Mouse (Mus musculus) CH12.LX (cell line): Measurements from ENCODE around the gene Vti1a. TPM values are rescaled to one million over a fixed set of nuclear protein-coding genes. Genes with fewer than 3 reads are reported as not detected.
A peak's percentile ranks its signal among the peaks of the same experiment; 100 is the strongest.

ENCODE experiments used
- DNase-seq: peaks from one replicate; pipeline ENCODE4 v3.0.0-alpha.2; 2013; ENCODE audit errors: extremely low read depth
- H3K27ac ChIP-seq: 2 replicates; pipeline ENCODE4 v1.5.1; 2012; ENCODE audit warnings: low read depth, mild to moderate bottlenecking, control low read depth, moderate library complexity; ENCODE audit not compliant: insufficient read depth
- H3K27me3 ChIP-seq: replicated peaks from 2 replicates; pipeline ENCODE3; 2012; ENCODE audit warnings: inconsistent platforms
- H3K36me3 ChIP-seq, 2 experiments: replicated peaks in 1 of 2; 2 replicates each; pipeline versions ENCODE3 to v1.6.1; 2012; ENCODE audit warnings: inconsistent platforms in 1 of 2, low read length in 1 of 2, mild to moderate bottlenecking in 1 of 2, mixed read lengths in 1 of 2, moderate library complexity in 1 of 2; ENCODE audit not compliant: control insufficient read depth in 1 of 2, insufficient read depth in 1 of 2
- H3K4me1 ChIP-seq, 2 experiments: 2 replicates each; pipeline ENCODE4 v1.6.1; 2012; ENCODE audit warnings: inconsistent platforms in 1 of 2, moderate library complexity in 1 of 2; ENCODE audit not compliant: insufficient read depth in 2 of 2, control insufficient read depth in 1 of 2
- H3K4me2 ChIP-seq: 2 replicates; pipeline ENCODE4 v1.6.1; 2012; ENCODE audit warnings: low read depth, mild to moderate bottlenecking, control low read depth; ENCODE audit not compliant: poor library complexity, insufficient read depth, severe bottlenecking
- H3K4me3 ChIP-seq, 3 experiments: fragments of 150-350 bp in 1 of 3; sonication (generic) in 1 of 3; replicated peaks in 1 of 3; 2 replicates each; pipeline versions ENCODE3 to v1.5.1; 2011 to 2012; ENCODE audit warnings: low read depth in 2 of 3, low read length in 2 of 3, mild to moderate bottlenecking in 2 of 3, moderate library complexity in 2 of 3, control low read depth in 1 of 3, improper control_type of control experiment in 1 of 3, inconsistent platforms in 1 of 3, mixed read lengths in 1 of 3; ENCODE audit not compliant: poor library complexity in 1 of 3
- H3K79me2 ChIP-seq: replicated peaks from 2 replicates; pipeline ENCODE4 v1.6.1; 2012; ENCODE audit warnings: mild to moderate bottlenecking, moderate library complexity; ENCODE audit not compliant: control insufficient read depth, poor library complexity, insufficient read depth, severe bottlenecking; ENCODE audit errors: extremely low read depth
- H3K9ac ChIP-seq: 2 replicates; pipeline ENCODE4 v1.6.1; 2012; ENCODE audit warnings: low read depth, mild to moderate bottlenecking, control low read depth, moderate library complexity; ENCODE audit not compliant: insufficient read depth
- H3K9me3 ChIP-seq: replicated peaks from 2 replicates; pipeline ENCODE3; 2012; ENCODE audit warnings: low read length, inconsistent platforms, mixed read lengths
- BHLHE40 ChIP-seq: IDR thresholded peaks from 2 replicates; pipeline ENCODE4 v1.6.1; 2011; ENCODE audit warnings: mild to moderate bottlenecking, low read depth, low read length, improper control_type of control experiment
- CHD2 ChIP-seq: IDR thresholded peaks from 2 replicates; pipeline ENCODE4 v1.6.1; 2011; ENCODE audit warnings: low read length, improper control_type of control experiment
- CTCF ChIP-seq, 2 experiments: IDR thresholded peaks in 1 of 2; conservative IDR thresholded peaks in 1 of 2; 2 replicates each; pipeline ENCODE4 v1.5.1; 2011 to 2012; ENCODE audit warnings: low read depth in 2 of 2, low read length in 2 of 2, improper control_type of control experiment in 1 of 2, inconsistent platforms in 1 of 2, mild to moderate bottlenecking in 1 of 2, moderate library complexity in 1 of 2
- E2F4 ChIP-seq: IDR thresholded peaks from 2 replicates; pipeline ENCODE4 v1.6.1; 2011; ENCODE audit warnings: low read depth, low read length, improper control_type of control experiment; ENCODE audit not compliant: insufficient replicate concordance
- ELF1 ChIP-seq: IDR thresholded peaks from 2 replicates; pipeline ENCODE4 v1.6.1; 2014; ENCODE audit warnings: low read depth, mild to moderate bottlenecking, inconsistent platforms, low read length, improper control_type of control experiment
- EP300 ChIP-seq: IDR thresholded peaks from 2 replicates; pipeline ENCODE4 v1.6.1; 2011; ENCODE audit warnings: low read length, improper control_type of control experiment
- ETS1 ChIP-seq: conservative IDR thresholded peaks from 2 replicates; pipeline ENCODE4 v1.6.1; 2012; ENCODE audit warnings: low read depth, mild to moderate bottlenecking, inconsistent platforms, low read length, improper control_type of control experiment, moderate library complexity
- HCFC1 ChIP-seq: IDR thresholded peaks from 2 replicates; pipeline ENCODE4 v1.6.1; 2012; ENCODE audit warnings: low read depth, mild to moderate bottlenecking, inconsistent platforms, low read length, improper control_type of control experiment
- IRF4 ChIP-seq: IDR thresholded peaks from 2 replicates; pipeline ENCODE4 v1.6.1; 2014; ENCODE audit warnings: low read depth, mild to moderate bottlenecking, inconsistent platforms, low read length, improper control_type of control experiment
- JUN ChIP-seq: IDR thresholded peaks from 2 replicates; pipeline ENCODE4 v1.6.1; 2011; ENCODE audit warnings: low read depth, mild to moderate bottlenecking, low read length, improper control_type of control experiment, moderate library complexity; ENCODE audit not compliant: insufficient read depth
- JUND ChIP-seq: conservative IDR thresholded peaks from 2 replicates; pipeline ENCODE4 v1.6.1; 2011; ENCODE audit warnings: low read depth, low read length, improper control_type of control experiment
- KAT2A ChIP-seq: IDR thresholded peaks from 2 replicates; pipeline ENCODE4 v1.6.1; 2012; ENCODE audit warnings: low read length, improper control_type of control experiment, inconsistent platforms; ENCODE audit not compliant: insufficient replicate concordance
- MAFK ChIP-seq: IDR thresholded peaks from 2 replicates; pipeline ENCODE4 v1.6.1; 2011; ENCODE audit warnings: low read length, improper control_type of control experiment; ENCODE audit not compliant: insufficient replicate concordance
- MAX ChIP-seq: IDR thresholded peaks from 2 replicates; pipeline ENCODE4 v1.6.1; 2011; ENCODE audit warnings: low read length, improper control_type of control experiment
- MAZ ChIP-seq: IDR thresholded peaks from 2 replicates; pipeline ENCODE4 v1.6.1; 2012; ENCODE audit warnings: low read depth, mild to moderate bottlenecking, inconsistent platforms, low read length, improper control_type of control experiment, moderate library complexity
- MEF2A ChIP-seq: IDR thresholded peaks from 2 replicates; pipeline ENCODE4 v1.6.1; 2014; ENCODE audit warnings: low read depth, mild to moderate bottlenecking, inconsistent platforms, low read length, improper control_type of control experiment, borderline replicate concordance
- MXI1 ChIP-seq: IDR thresholded peaks from 2 replicates; pipeline ENCODE4 v1.6.1; 2011; ENCODE audit warnings: mild to moderate bottlenecking, low read depth, low read length, improper control_type of control experiment
- MYC ChIP-seq: IDR thresholded peaks from 2 replicates; pipeline ENCODE4 v1.6.1; 2011; ENCODE audit warnings: low read depth, mild to moderate bottlenecking, improper control_type of control experiment, low read length
- PAX5 ChIP-seq: IDR thresholded peaks from 2 replicates; pipeline ENCODE4 v1.6.1; 2012; ENCODE audit warnings: low read length, inconsistent platforms, mixed read lengths
- POLR2A ChIP-seq: IDR thresholded peaks from 2 replicates; pipeline ENCODE4 v1.6.1; 2011; ENCODE audit warnings: low read depth, mild to moderate bottlenecking, improper control_type of control experiment, low read length
- RCOR1 ChIP-seq: conservative IDR thresholded peaks from 2 replicates; pipeline ENCODE4 v1.6.1; 2012; ENCODE audit warnings: low read depth, mild to moderate bottlenecking, inconsistent platforms, low read length, improper control_type of control experiment
- SIN3A ChIP-seq: IDR thresholded peaks from 2 replicates; pipeline ENCODE4 v1.6.1; 2012; ENCODE audit warnings: low read length, improper control_type of control experiment, inconsistent platforms
- SMC3 ChIP-seq: IDR thresholded peaks from 2 replicates; pipeline ENCODE4 v1.6.1; 2011; ENCODE audit warnings: low read depth, low read length, improper control_type of control experiment
- TCF12 ChIP-seq: IDR thresholded peaks from 2 replicates; pipeline ENCODE4 v1.6.1; 2014; ENCODE audit warnings: low read depth, mild to moderate bottlenecking, inconsistent platforms, low read length, improper control_type of control experiment
- UBTF ChIP-seq: IDR thresholded peaks from 2 replicates; pipeline ENCODE4 v1.6.1; 2012; ENCODE audit warnings: low read depth, mild to moderate bottlenecking, inconsistent platforms, low read length, improper control_type of control experiment, moderate library complexity
- USF1 ChIP-seq: IDR thresholded peaks from 2 replicates; pipeline ENCODE4 v1.6.1; 2014; ENCODE audit warnings: low read depth, mild to moderate bottlenecking, inconsistent platforms, low read length, improper control_type of control experiment
- USF2 ChIP-seq: conservative IDR thresholded peaks from 2 replicates; pipeline ENCODE4 v1.6.1; 2011; ENCODE audit warnings: low read depth, low read length, improper control_type of control experiment
- ZMIZ1 ChIP-seq: IDR thresholded peaks from 2 replicates; pipeline ENCODE4 v1.6.1; 2012; ENCODE audit warnings: low read depth, mild to moderate bottlenecking, inconsistent platforms, low read length, improper control_type of control experiment
- ZNF384 ChIP-seq: IDR thresholded peaks from 2 replicates; pipeline ENCODE4 v1.6.1; 2012; ENCODE audit warnings: low read depth, low read length, improper control_type of control experiment, inconsistent platforms
- dilution Hi-C: fragments of 300-500 bp; cut with MboI; formaldehyde crosslinking; loops from 2 replicates; pipeline ENCODE4 v1.14.3; 2020; ENCODE audit warnings: low sequenced_read_pairs; ENCODE audit not compliant: extremely low pct_unique_long_range_greater_than_20kb, extremely low pct_ligation_motif_present
- in situ Hi-C: fragments of 300-500 bp; cut with MboI; formaldehyde crosslinking; loops from 3 replicates; pipeline ENCODE4 v1.14.3; 2019; ENCODE audit warnings: low sequenced_read_pairs, low pct_ligation_motif_present, low pct_unique_long_range_greater_than_20kb, mixed read lengths
- polyA plus RNA-seq: library from polyadenylated mRNA; unstranded; fragments of >175 nt; gene quantifications from 2 replicates; pipeline ENCODE4 v1.2.1, GENCODE M21; 2012; ENCODE audit warnings: low read depth; ENCODE audit not compliant: insufficient read length
- total RNA-seq, 2 experiments: library from RNA; depleted of rRNA; stranded (reverse); fragments of 300-350 nt in 1 of 2; fragments of >200 nt in 1 of 2; gene quantifications; 2 replicates each; pipeline ENCODE4 v1.2.3; 2012 to 2014

The Vti1a gene
- total and polyA plus RNA-seq, 3 experiments: 22.3 to 27.6 (median 23.5) TPM

- H3K79me2 ChIP-seq: no peaks in the 10 kb centered on the region
- no peaks in the 10 kb centered on the region for H3K36me3 ChIP-seq
- dilution Hi-C loops (no loop called here), in situ Hi-C loops (no loop called here)
- TF ChIP-seq ZNF384 (no peak), JUND (no peak), POLR2A (no peak), USF2 (no peak)
- no peak overlapping the region for H3K9ac ChIP-seq
- DNase-seq: no peak
- H3K4me3 ChIP-seq: no peak overlapping the region
- H3K9me3 ChIP-seq: peaks cover 3% of the 10 kb centered on the region
- H3K4me1 ChIP-seq: peaks cover 3 to 24% of the 10 kb centered on the region in 2 experiments
- H3K27me3 ChIP-seq: peaks cover 30% of the 10 kb centered on the region
- no peak overlapping the region for H3K4me2 ChIP-seq
- H3K27ac ChIP-seq: no peak overlapping the region
These were observed 326.3 kb downstream of the Vti1a start for GRCm38 (mm10) chr19:55642361-55642760.

DNA sequence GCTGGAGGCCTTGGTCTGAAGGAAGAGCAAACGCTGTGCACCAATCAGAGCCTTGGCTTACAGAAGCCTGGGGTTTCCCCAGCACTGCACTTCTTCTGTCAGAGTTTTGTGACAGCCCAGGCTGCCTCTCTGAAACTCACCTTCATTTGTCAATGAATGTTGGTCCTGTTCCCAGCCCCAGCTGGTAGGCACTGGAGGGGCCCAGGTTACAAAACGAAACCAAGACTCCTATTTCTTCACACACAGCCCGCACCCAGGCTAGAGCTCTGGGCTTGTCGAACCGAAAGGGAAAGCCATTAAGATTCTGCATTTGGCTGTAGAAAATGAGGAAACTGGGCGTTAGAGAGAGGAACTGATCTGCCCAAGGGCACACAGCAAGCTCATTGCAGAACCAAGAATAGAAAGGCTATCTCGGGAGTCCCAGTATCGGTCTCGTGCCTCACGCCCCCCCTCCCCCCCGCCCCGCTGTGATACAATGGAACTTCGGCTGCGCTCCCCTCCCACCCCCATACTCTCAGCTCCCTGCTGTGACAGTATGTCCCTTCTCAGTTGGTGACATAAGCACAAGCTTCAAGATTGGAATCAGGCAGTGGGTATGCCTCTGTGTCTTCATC is 327.3 kb downstream of the Vti1a start:
- in situ Hi-C loops (no loop called here), dilution Hi-C loops (no loop called here)
- Histone ChIP-seq H3K27ac (peak overlapping the region; percentile 8; the same call in 1 of the 2 replicates), H3K9ac (no peak overlapping the region), H3K4me1 (peaks cover 3 to 24% of the 10 kb centered on the region in 2 experiments), H3K4me3 (peak overlapping the region; percentile 18 to 40 (median 18)), H3K36me3 (no peaks in the 10 kb centered on the region), H3K79me2 (no peaks in the 10 kb centered on the region), H3K4me2 (peak overlapping the region; percentile 69), H3K27me3 (peaks cover 39% of the 10 kb centered on the region), H3K9me3 (peaks cover 3% of the 10 kb centered on the region)
- peak; percentile 93 for DNase-seq
- TF ChIP-seq MEF2A: peak; percentile 98
- TF ChIP-seq RCOR1: peak; percentile 47
- no peak for TF ChIP-seq CTCF (conservative IDR thresholded peaks at IDR 0.05 in 1 of 2, IDR thresholded peaks at IDR 0.05 in 1 of 2; ENCODE audit: low read depth in 2 of 2, low read length in 2 of 2)
- peak; percentile 45; the same call in 1 of the 2 replicates for TF ChIP-seq ELF1
- no peak for TF ChIP-seq ZNF384
- peak; percentile 95 for TF ChIP-seq IRF4
- TF ChIP-seq BHLHE40: peak; percentile 99
- 0 out of 2 replicates have a peak, but pooled peaks have one; percentile 22 for TF ChIP-seq KAT2A
- 0 out of 2 replicates have a peak, but pooled peaks have one; percentile 33 for TF ChIP-seq MAX
- TF ChIP-seq MAFK: peak; percentile 81
- TF ChIP-seq E2F4: no peak
- TF ChIP-seq JUND: no peak
- peak; percentile 86 for TF ChIP-seq TCF12
- TF ChIP-seq SMC3: peak; percentile 24
- TF ChIP-seq HCFC1: no peak; the same call in 1 of the 2 replicates
- TF ChIP-seq MYC: 0 out of 2 replicates have a peak, but pooled peaks have one; percentile 32
- TF ChIP-seq JUN: no peak; the same call in 1 of the 2 replicates
- TF ChIP-seq SIN3A: peak; percentile 91
- 0 out of 2 replicates have a peak, but pooled peaks have one; percentile 49 for TF ChIP-seq UBTF
- no peak for TF ChIP-seq USF1
- TF ChIP-seq EP300: peak; percentile 84
- TF ChIP-seq PAX5: no peak
- no peak; the same call in 1 of the 2 replicates for TF ChIP-seq MXI1
- peak; percentile 99 for TF ChIP-seq ETS1
- TF ChIP-seq ZMIZ1: 0 out of 2 replicates have a peak, but pooled peaks have one; percentile 39
- TF ChIP-seq CHD2: peak; percentile 70; the same call in 1 of the 2 replicates
- TF ChIP-seq MAZ: peak; percentile 84; the same call in 1 of the 2 replicates
